Mouse (Mus musculus) heart, postnatal 4 days (tissue): ENCODE results near the gene Olfr319. TPM values are rescaled to one million over a fixed set of nuclear protein-coding genes. Genes with fewer than 3 reads are reported as not detected.
"Not testable (repeated sequence)": the region's sequence is repeated elsewhere in the genome, so short reads cannot be mapped to it uniquely, and the experiment has no call there.

Source experiments
- DNase-seq: peaks from one replicate; pipeline ENCODE4 v3.0.0; 2021
- total RNA-seq, 2 experiments: library from RNA; stranded (reverse); gene quantifications; 2 replicates each; pipeline ENCODE4 v1.2.3; 2021

Gene Olfr319
- not detected for total RNA-seq

GRCm38 (mm10) chr11:58698862-58699261, at the start of gene Olfr319:
Gene Olfr319, plus strand, starts transcription at chr11:58699162.
- no peak for DNase-seq

- no peak for DNase-seq
Measured at GRCm38 (mm10) chr11:58655151-58655550, 43.8 kb upstream of the Olfr319 start.

GRCm38 (mm10) chr11:58658596-58658995, 40.4 kb upstream of the Olfr319 start, which contains the start of gene Olfr322:
Gene Olfr322, plus strand, starts transcription at chr11:58658782.
- DNase-seq: no peak

GRCm38 (mm10) chr11:58669252-58669651, 29.7 kb upstream of the Olfr319 start:
- DNase-seq: no peak

- DNase-seq: no peak
Measured at GRCm38 (mm10) chr11:58671825-58672224, 27.1 kb upstream of the Olfr319 start.

- DNase-seq: no peak
Measured at GRCm38 (mm10) chr11:58680799-58681198, 18.2 kb upstream of the Olfr319 start, which contains the start of gene Olfr320. Gene Olfr320, plus strand, starts transcription at chr11:58681099.

- no peak for DNase-seq
Measured at GRCm38 (mm10) chr11:58709086-58709485, 10.1 kb downstream of the Olfr319 start.

GRCm38 (mm10) chr11:58717723-58718122, 18.8 kb downstream of the Olfr319 start:
- not testable (repeated sequence) for DNase-seq

GRCm38 (mm10) chr11:58719701-58720100, 20.7 kb downstream of the Olfr319 start:
- DNase-seq: no peak

- no peak for DNase-seq
Measured at GRCm38 (mm10) chr11:58723914-58724313, 25.0 kb downstream of the Olfr319 start, which contains the start of gene Olfr318. Gene Olfr318, minus strand, starts transcription at chr11:58724014.

GRCm38 (mm10) chr11:58727896-58728650, 29.1 kb downstream of the Olfr319 start:
- not testable (repeated sequence) for DNase-seq

- DNase-seq: no peak
Measured at GRCm38 (mm10) chr11:58733372-58733771, 34.4 kb downstream of the Olfr319 start.

- no peak for DNase-seq
Measured at GRCm38 (mm10) chr11:58738792-58739262, 39.9 kb downstream of the Olfr319 start, which contains the start of gene Olfr317. Gene Olfr317, minus strand, starts transcription at chr11:58739212.

GRCm38 (mm10) chr11:58751096-58751495, 52.1 kb downstream of the Olfr319 start:
- not testable (repeated sequence) for DNase-seq

GRCm38 (mm10) chr11:58752434-58752833, 53.5 kb downstream of the Olfr319 start, which contains the start of gene Olfr316:
Gene Olfr316, plus strand, starts transcription at chr11:58752734.
- no peak for DNase-seq

Other genes starting within 250 kb of the Olfr319 start
- not detected for gene Lypd9, start 246.2 kb upstream of the Olfr319 start, total RNA-seq
- gene Olfr30, start 236.9 kb upstream of the Olfr319 start, total RNA-seq: not detected
- gene Olfr332, start 206.6 kb upstream of the Olfr319 start, total RNA-seq: not detected
- gene Olfr331, start 196.6 kb upstream of the Olfr319 start, total RNA-seq: not detected
- gene Olfr330, start 164.3 kb upstream of the Olfr319 start, total RNA-seq: not detected
- gene Olfr329-ps, start 152.7 kb upstream of the Olfr319 start, total RNA-seq: not detected
- gene Olfr328, start 143.5 kb upstream of the Olfr319 start, total RNA-seq: under 1 TPM in 1 of 2 experiments, not detected in 1; 0.09 TPM
- gene Olfr224, start 128.6 kb upstream of the Olfr319 start, total RNA-seq: not detected
- not detected for gene Olfr325, start 121.4 kb upstream of the Olfr319 start, total RNA-seq
- gene Olfr324, start 104.0 kb upstream of the Olfr319 start, total RNA-seq: not detected
- gene 2210407C18Rik, start 83.1 kb upstream of the Olfr319 start, total RNA-seq: not detected
- gene Olfr323, start 68.7 kb upstream of the Olfr319 start, total RNA-seq: not detected
- gene Trim58, start 58.7 kb upstream of the Olfr319 start, total RNA-seq: under 1 TPM in 1 of 2 experiments, not detected in 1; 0.23 TPM
- gene Olfr322, start 40.4 kb upstream of the Olfr319 start, total RNA-seq: not detected
- gene Olfr320, start 18.1 kb upstream of the Olfr319 start, total RNA-seq: not detected
- not detected for gene Olfr318, start 24.9 kb downstream of the Olfr319 start, total RNA-seq
- not detected for gene Olfr317, start 40.0 kb downstream of the Olfr319 start, total RNA-seq
- gene Olfr316, start 53.6 kb downstream of the Olfr319 start, total RNA-seq: not detected
- not detected for gene Olfr315, start 74.0 kb downstream of the Olfr319 start, total RNA-seq
- not detected for gene Olfr314, start 83.8 kb downstream of the Olfr319 start, total RNA-seq
- not detected for gene Fam183b, start 102.8 kb downstream of the Olfr319 start, total RNA-seq
- not detected for gene Olfr313, start 115.8 kb downstream of the Olfr319 start, total RNA-seq
- not detected for gene Olfr312, start 130.1 kb downstream of the Olfr319 start, total RNA-seq
- gene Olfr311, start 140.1 kb downstream of the Olfr319 start, total RNA-seq: not detected
- 1 to 10 TPM; 2.3 to 2.7 TPM for gene Gm12258, start 148.0 kb downstream of the Olfr319 start, total RNA-seq
- gene 2810021J22Rik, start 168.1 kb downstream of the Olfr319 start, total RNA-seq: 1 to 10 TPM; 4.4 to 4.8 TPM
- gene Zfp39, start 205.1 kb downstream of the Olfr319 start, total RNA-seq: 1 to 10 TPM; 5.3 to 5.9 TPM
- not detected for gene Btnl10, start 218.7 kb downstream of the Olfr319 start, total RNA-seq
- 100 to 1,000 TPM; 161 to 165 TPM for gene Rnf187, start 239.8 kb downstream of the Olfr319 start, total RNA-seq
- gene Hist3h2ba, start 249.8 kb downstream of the Olfr319 start, total RNA-seq: 10 to 100 TPM; 21.8 to 22.6 TPM